Mouse (Mus musculus) spleen, adult 2 months (tissue): ENCODE measurements around the gene Npas3. TPM values are rescaled to one million over a fixed set of nuclear protein-coding genes. Genes with fewer than 3 reads are reported as not detected.

Experiments used
- DNase-seq, 2 experiments: peaks; one replicate each; pipeline versions ENCODE4 v3.0.0 to v3.0.0-alpha.2; 2012 to 2021; ENCODE audit warnings: low spot score in 2 of 2, low read depth in 1 of 2
- H3K27ac ChIP-seq: fragments of 200-500 bp; 2 replicates; pipeline ENCODE4 v1.5.1; 2012; ENCODE audit warnings: low read length, inconsistent platforms; ENCODE audit not compliant: insufficient read depth
- H3K27me3 ChIP-seq: fragments of 200-500 bp; 2 replicates; pipeline ENCODE4 v1.6.1; 2012; ENCODE audit warnings: mild to moderate bottlenecking, moderate library complexity, low read length, inconsistent platforms; ENCODE audit not compliant: control insufficient read depth, insufficient read depth
- H3K36me3 ChIP-seq: fragments of 200-500 bp; 2 replicates; pipeline ENCODE4 v1.6.1; 2012; ENCODE audit warnings: mild to moderate bottlenecking, low read length, inconsistent platforms; ENCODE audit not compliant: control insufficient read depth, insufficient read depth
- H3K4me1 ChIP-seq: fragments of 200-500 bp; 2 replicates; pipeline ENCODE4 v1.6.1; 2011; ENCODE audit warnings: inconsistent platforms; ENCODE audit not compliant: control insufficient read depth, insufficient read depth, insufficient read length
- H3K4me3 ChIP-seq: fragments of 200-500 bp; 2 replicates; pipeline ENCODE4 v1.5.1; 2011; ENCODE audit warnings: mild to moderate bottlenecking, inconsistent platforms; ENCODE audit not compliant: insufficient read depth, insufficient read length; ENCODE audit errors: extremely low read depth
- CTCF ChIP-seq: fragments of 200-500 bp; IDR thresholded peaks from 2 replicates; pipeline ENCODE4 v1.5.1; 2011; ENCODE audit warnings: mild to moderate bottlenecking, inconsistent platforms; ENCODE audit not compliant: insufficient read depth, insufficient read length, insufficient replicate concordance; ENCODE audit errors: extremely low read depth
- POLR2A ChIP-seq: fragments of 200-500 bp; IDR thresholded peaks from 2 replicates; pipeline ENCODE4 v1.6.1; 2011; ENCODE audit warnings: low read depth, low read length, inconsistent platforms
- WGBS: fragments of 180-500 bp; shearing (Covaris S2); methylation state at CpG from one replicate; pipeline ENCODE4 v1.1.7; 2018; 5-methylcytosine and 5-hydroxymethylcytosine counted together
- polyA plus RNA-seq: library from polyadenylated mRNA; depleted of rRNA; stranded (reverse); fragments of >200 nt; gene quantifications from 2 replicates; pipeline ENCODE4 v1.2.3, GENCODE M21; 2012

The Npas3 gene
- polyA plus RNA-seq, 1 experiment = 0.26 TPM

GRCm38 (mm10) chr12:53678166-53678565 is 429.7 kb downstream of the Npas3 start:
- H3K36me3 ChIP-seq = no peaks in the 10 kb centered on the region
- no peak overlapping the region for H3K27ac ChIP-seq
- no peak for DNase-seq
- H3K27me3 ChIP-seq = no peaks in the 10 kb centered on the region
- no peak overlapping the region for H3K4me3 ChIP-seq
- WGBS = 70% methylated on average over 3 of the region's 3 CpGs
- no peak for TF ChIP-seq POLR2A
- TF ChIP-seq CTCF = no peak
- H3K4me1 ChIP-seq = no peaks in the 10 kb centered on the region

DNA sequence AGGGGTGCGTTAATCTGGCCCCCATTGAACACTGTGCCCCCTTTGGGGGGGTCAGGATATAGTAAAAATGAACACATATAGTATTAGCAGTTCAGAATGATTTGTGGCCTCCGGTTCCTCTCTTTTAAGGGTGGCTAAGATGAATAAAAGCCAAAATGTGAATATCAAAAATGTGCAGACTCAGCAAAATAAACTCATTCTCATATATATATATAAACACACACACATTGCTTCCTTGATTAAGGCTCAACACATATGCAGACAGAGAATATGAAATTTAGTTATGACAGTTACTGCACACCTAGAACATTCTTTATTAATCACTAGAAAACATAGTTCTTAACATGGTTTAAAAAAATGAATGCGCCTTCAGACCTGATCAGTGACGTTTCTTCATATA is 430.7 kb downstream of the Npas3 start:
- no peak overlapping the region for H3K27ac ChIP-seq
- no peaks in the 10 kb centered on the region for H3K36me3 ChIP-seq
- H3K4me3 ChIP-seq = no peak overlapping the region
- no peak for DNase-seq
- TF ChIP-seq POLR2A = no peak
- no peak for TF ChIP-seq CTCF
- WGBS = 92% methylated on average over 4 of the region's 4 CpGs
- H3K4me1 ChIP-seq = no peaks in the 10 kb centered on the region
- H3K27me3 ChIP-seq = no peaks in the 10 kb centered on the region

- Histone ChIP-seq H3K36me3 (no peaks in the 10 kb centered on the region), H3K4me3 (no peak overlapping the region), H3K4me1 (no peaks in the 10 kb centered on the region), H3K27me3 (no peaks in the 10 kb centered on the region), H3K27ac (no peak overlapping the region)
- WGBS = 84% methylated on average over 3 of the region's 3 CpGs
- TF ChIP-seq CTCF (no peak), POLR2A (no peak)
- no peak for DNase-seq
Observed at GRCm38 (mm10) chr12:53680501-53680900, 432.0 kb downstream of the Npas3 start.

DNA sequence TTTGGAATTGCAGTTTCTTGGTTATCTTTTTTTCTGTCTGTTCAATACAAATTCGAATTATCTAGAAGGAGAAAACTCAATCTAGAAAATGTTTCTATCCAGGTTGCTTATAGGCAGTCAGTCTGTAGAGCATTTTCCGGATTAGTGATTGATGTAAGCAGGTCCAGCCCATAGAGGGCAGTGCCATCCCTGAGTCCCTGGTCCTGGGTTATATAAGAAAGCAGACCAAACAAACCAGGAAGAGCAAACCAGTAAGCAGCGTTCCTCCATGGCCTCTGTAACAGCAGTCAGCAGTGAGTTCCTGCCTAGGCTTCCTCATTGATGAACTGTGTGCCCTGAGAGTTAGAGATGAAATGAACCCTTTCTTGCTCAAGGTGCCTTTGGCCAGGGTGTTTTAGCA is 433.6 kb downstream of the Npas3 start:
- Histone ChIP-seq H3K4me1 (no peaks in the 10 kb centered on the region), H3K27ac (no peak overlapping the region), H3K36me3 (no peaks in the 10 kb centered on the region), H3K4me3 (no peak overlapping the region), H3K27me3 (no peaks in the 10 kb centered on the region)
- TF ChIP-seq POLR2A = no peak
- no peak for TF ChIP-seq CTCF
- WGBS = 58% methylated on average over 3 of the region's 3 CpGs
- DNase-seq = no peak

DNA sequence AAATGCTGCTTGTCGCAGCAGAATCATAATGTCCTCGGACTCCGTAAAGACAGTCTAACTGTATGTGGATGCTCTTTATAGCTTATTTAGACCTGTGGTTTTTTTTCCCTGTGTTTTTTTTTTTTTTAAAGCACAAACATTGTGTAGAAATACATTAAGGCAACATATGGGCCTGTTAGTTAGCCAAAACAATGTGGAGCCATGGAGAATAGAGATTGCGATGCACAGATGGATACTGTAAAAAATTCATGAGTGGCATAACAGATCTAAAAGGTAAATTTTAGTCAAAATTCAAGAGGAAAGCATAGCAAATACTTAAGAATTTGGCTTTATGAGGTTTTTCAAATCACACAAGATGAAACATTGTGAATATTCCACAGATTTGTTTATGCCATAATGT is 444.0 kb downstream of the Npas3 start:
- Histone ChIP-seq H3K4me3 (no peak overlapping the region), H3K4me1 (no peaks in the 10 kb centered on the region), H3K27me3 (no peaks in the 10 kb centered on the region), H3K36me3 (no peaks in the 10 kb centered on the region), H3K27ac (no peak overlapping the region)
- DNase-seq = no peak
- no peak for TF ChIP-seq POLR2A
- no peak for TF ChIP-seq CTCF
- WGBS = 95% methylated on average over 4 of the region's 4 CpGs

DNA sequence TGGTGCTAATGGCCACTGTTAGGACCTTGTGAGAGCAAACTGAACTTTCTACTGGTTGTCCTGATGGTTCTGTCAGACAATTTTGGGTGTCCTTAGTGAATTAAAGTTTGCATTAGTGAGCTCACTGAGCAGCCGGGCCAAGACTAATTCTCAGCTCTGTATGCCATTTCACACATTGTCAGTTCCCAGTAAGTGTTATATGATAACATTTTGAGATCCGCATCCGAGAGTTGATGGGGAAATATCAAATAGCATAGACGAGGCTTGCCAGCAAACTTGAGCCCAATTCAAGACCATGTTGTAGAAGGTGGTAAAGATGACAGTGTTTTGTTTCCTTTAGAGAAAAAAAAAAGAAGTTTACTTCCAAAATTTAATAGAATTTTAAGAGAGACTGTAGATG is 445.9 kb downstream of the Npas3 start:
- no peak overlapping the region for H3K4me3 ChIP-seq
- no peak for DNase-seq
- H3K36me3 ChIP-seq = no peaks in the 10 kb centered on the region
- H3K4me1 ChIP-seq = no peaks in the 10 kb centered on the region
- H3K27me3 ChIP-seq = no peaks in the 10 kb centered on the region
- no peak for TF ChIP-seq POLR2A
- no peak for TF ChIP-seq CTCF
- 91% methylated on average over 4 of the region's 4 CpGs for WGBS
- no peak overlapping the region for H3K27ac ChIP-seq

DNA sequence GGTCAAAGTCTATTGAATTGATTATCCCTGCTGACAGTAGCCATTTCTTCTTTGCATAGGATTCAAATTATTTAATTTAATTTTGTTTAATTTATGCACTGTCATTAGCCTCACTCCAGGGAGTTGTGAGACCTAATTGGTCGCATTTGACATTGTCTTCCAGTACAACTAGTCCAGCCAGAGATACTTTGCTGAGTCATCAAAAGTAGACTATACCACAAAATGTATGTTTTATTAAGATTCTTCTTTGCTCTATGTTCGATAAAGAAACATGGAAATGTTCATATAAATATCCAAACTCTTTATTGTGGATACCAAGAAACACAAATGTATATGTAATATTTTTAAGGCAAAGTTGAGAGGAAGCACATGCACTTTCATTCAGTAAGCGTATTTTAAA is 446.8 kb downstream of the Npas3 start:
- Histone ChIP-seq H3K36me3 (no peaks in the 10 kb centered on the region), H3K27ac (no peak overlapping the region), H3K27me3 (no peaks in the 10 kb centered on the region), H3K4me1 (no peaks in the 10 kb centered on the region), H3K4me3 (no peak overlapping the region)
- WGBS = 83% methylated on average over 3 of the region's 3 CpGs
- DNase-seq = no peak
- no peak for TF ChIP-seq CTCF
- no peak for TF ChIP-seq POLR2A

DNA sequence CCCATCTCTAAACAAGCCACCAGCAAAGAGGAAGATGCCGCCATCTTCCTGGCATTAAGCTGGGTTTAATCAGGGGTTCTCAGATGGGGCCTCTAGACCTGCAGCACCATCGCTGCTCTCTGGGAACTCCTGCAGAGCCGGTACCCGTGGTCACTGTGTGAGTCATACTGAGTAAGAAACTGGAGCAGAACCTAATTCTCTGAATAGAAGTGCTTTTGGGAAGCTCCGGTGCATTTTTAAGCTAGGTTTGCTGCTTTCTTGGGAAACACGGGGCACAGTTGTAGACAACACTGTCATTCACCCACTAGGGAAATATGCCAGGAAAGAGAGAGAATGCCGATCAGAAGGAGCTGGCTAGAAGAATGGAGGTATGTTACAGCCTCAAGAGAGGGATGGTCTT is 449.2 kb downstream of the Npas3 start:
- H3K36me3 ChIP-seq = no peaks in the 10 kb centered on the region
- DNase-seq = no peak
- no peak overlapping the region for H3K27ac ChIP-seq
- TF ChIP-seq POLR2A (no peak), CTCF (no peak)
- 84% methylated on average over 7 of the region's 7 CpGs for WGBS
- H3K4me1 ChIP-seq = no peaks in the 10 kb centered on the region
- H3K27me3 ChIP-seq = no peaks in the 10 kb centered on the region
- no peak overlapping the region for H3K4me3 ChIP-seq
